Mouse (Mus musculus) lung, adult 2 months (tissue): ENCODE results near the gene Acyp2.

Source experiments
- CTCF ChIP-seq: fragments of 200-500 bp; IDR thresholded peaks from 2 replicates; pipeline ENCODE4 v1.5.1; 2011; ENCODE audit warnings: mild to moderate bottlenecking, low read length, control low read depth; ENCODE audit not compliant: insufficient read depth
- POLR2A ChIP-seq: fragments of 200-500 bp; IDR thresholded peaks from 2 replicates; pipeline ENCODE4 v1.6.1; 2011; ENCODE audit warnings: low read depth, mild to moderate bottlenecking, control low read depth, low read length, borderline replicate concordance; ENCODE audit errors: extremely low read depth

- TF ChIP-seq CTCF (no peak), POLR2A (no peak)
Observed at GRCm38 (mm10) chr11:30553408-30553807, 96.0 kb downstream of the Acyp2 start.
